Mouse (Mus musculus) megakaryocyte progenitor cell, adult 5-6 weeks (primary cell): ENCODE measurements around the gene Ttll13. TPM values are rescaled to one million over a fixed set of nuclear protein-coding genes. Genes with fewer than 3 reads are reported as not detected.

ENCODE experiments used
- ATAC-seq: replicated peaks from 2 replicates; pipeline ENCODE4 v1.8.0; 2016; ENCODE audit warnings: mild to moderate bottlenecking, moderate TSS enrichment, inconsistent platforms; ENCODE audit not compliant: poor library complexity
- total RNA-seq, 2 experiments: library from RNA; stranded (forward) in 1 of 2; stranded (reverse) in 1 of 2; fragments of 157-497, 149-512 nt in 1 of 2; fragments of 200-1000 nt in 1 of 2; gene quantifications; 2 replicates each; pipeline versions ENCODE4 v1.2.3 to v1.2.4; 2015 to 2017

Gene Ttll13
- total RNA-seq, 2 experiments from 2014 or later = not detected

- no peak for ATAC-seq
Observed at GRCm38 (mm10) chr7:80213604-80214003, 32.6 kb upstream of the Ttll13 start.

GRCm38 (mm10) chr7:80214459-80214858, 31.7 kb upstream of the Ttll13 start:
- ATAC-seq = no peak

DNA sequence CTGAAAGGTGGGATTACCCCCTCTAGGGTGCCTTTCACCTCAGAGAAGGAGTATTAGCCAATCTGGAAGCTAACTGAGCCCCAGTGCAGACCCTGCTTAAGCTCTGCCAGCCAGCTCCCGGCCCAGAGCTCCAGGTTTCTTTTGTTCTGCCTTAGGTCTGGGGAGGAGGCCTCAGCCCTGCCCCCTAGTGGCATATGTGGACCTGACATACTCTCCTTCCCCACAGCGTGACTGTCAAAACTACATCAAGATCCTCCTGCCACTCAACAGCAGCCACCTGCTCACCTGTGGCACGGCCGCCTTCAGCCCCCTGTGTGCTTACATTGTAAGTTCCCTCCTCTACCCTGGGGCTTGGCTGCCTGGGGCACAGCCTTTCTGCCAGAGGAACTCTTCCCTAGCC, 30.8 kb upstream of the Ttll13 start:
- peak; percentile 92 for ATAC-seq

- no peak for ATAC-seq
Observed at GRCm38 (mm10) chr7:80216566-80216965, 29.6 kb upstream of the Ttll13 start.

DNA sequence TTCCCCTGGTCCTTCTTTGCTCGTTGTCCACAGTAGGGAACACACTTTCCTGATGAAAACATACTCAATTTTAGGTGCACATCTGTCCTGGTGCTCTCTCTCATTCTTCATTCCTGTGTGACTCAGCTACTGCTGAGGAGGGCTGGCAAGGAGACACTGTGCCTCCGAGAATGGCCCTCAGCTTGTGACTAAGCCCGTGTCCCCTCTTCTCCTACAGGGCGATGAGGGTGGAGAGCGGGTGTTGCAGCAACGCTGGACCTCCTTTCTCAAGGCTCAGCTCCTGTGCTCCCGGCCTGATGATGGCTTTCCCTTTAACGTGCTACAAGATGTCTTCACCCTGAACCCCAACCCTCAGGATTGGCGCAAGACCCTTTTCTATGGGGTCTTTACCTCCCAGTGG, 27.5 kb upstream of the Ttll13 start:
- ATAC-seq = no peak

GRCm38 (mm10) chr7:80220237-80220797, 25.9 kb upstream of the Ttll13 start:
- ATAC-seq = no peak

- no peak for ATAC-seq
Observed at GRCm38 (mm10) chr7:80221179-80221750, 24.9 kb upstream of the Ttll13 start.

DNA sequence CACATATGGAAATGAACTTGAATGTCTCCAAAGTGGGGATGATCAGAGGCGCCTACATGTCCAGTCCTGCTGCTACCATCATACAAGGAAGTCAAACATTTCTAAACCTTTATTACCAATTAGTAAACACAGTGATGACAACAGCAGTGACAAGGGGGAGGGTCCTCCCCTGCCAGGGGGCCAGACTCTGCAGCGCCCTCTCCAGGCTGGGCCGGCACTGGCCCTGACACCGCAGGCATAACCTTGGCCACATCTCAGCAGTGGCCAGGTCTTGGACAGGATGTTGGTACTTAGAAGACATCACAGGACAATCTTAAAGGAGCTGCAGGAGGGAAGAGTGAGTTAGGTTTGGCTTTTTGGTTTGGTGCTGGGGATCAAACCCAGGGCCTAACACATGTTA, 19.1 kb upstream of the Ttll13 start:
- ATAC-seq = no peak

- ATAC-seq = no peak
Observed at GRCm38 (mm10) chr7:80230196-80230595, 16.0 kb upstream of the Ttll13 start.

DNA sequence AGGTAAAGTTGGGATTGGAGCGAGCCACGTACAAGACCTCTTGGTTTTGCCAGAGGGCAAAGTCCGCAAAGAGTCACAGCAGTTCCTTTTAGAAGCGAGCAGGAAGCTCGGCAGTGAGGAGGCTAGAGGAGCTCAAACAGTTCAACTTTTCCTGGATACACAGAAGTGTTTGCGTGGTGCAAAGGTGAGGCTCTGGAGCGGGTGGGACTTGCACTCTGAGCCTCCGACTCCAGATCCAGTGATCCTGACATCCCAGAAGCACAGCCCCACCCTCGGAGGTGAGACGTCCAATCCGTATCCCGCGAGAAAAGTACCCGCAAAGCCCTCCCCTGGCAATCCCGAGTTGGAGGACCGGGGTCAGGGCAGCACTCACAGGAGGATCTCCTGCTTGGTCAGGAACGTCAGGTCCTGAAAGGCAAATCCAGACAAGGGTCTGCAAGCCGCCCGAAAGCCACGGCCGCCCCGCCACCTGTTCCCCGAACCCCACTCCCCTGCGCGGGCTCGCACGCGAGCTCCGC, 14.1 kb upstream of the Ttll13 start:
- no peak for ATAC-seq

- peak; percentile 92 for ATAC-seq
Observed at GRCm38 (mm10) chr7:80232489-80233029, 13.6 kb upstream of the Ttll13 start, which contains the start of the genes Cib1 and Gdpgp1. Gene Cib1 (minus strand): TSS chr7:80232813. Gene Gdpgp1 (plus strand): TSS chr7:80232865.

DNA sequence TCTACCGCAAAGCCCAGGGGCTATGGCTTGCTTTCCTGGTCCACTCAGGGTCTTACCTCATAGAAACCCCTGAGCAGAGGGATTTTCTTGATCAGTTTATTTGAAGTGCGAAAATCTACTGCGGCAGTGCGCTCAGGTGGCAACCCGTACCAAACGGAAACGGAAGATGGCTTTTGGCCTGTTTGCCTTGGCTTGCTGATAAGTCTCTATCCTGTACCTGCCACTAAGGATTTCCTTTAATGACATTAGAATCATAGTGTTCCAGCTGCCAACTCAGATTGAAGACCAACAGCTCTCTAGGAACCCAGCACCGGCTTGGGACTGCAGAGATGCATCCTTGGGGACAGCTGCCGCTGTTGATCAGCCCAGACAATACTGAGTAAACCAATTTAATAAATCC, 12.4 kb upstream of the Ttll13 start:
- ATAC-seq = no peak

DNA sequence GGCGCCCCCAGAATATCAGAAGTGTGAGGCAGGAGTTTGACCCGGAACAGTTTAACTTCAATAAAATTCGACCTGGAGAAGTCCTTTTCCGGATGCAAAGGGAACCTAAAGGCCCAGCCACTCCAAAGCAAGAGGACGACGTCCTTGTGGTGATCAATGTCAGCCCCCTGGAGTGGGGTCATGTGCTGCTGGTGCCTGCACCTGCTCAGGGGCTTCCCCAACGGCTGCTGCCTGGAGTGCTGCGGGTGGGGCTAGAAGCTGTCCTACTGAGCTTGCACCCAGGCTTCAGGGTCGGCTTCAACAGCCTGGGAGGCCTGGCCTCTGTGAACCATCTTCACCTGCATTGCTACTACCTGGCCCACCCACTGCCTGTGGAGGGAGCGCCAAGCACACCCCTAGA, 7.6 kb upstream of the Ttll13 start:
- no peak for ATAC-seq

DNA sequence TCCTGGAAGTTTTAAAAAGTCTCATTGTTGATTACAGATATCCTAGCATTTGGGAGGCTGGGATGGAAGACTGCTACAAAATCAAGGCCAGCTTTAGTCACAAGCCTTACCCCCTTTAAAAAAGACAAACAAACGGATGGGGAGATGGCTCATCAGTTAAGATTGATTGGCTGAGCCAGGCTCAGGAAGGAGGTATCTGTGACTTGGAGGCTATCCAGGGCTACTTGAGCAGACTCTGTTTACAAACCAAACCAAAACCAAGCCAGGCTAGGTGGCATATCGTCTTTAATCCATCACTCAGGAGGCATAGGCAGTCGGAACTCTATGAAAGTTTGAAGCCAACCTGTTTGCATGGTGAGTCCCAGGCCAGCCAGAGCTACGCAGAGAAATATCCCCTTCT, 4.5 kb upstream of the Ttll13 start:
- no peak for ATAC-seq

DNA sequence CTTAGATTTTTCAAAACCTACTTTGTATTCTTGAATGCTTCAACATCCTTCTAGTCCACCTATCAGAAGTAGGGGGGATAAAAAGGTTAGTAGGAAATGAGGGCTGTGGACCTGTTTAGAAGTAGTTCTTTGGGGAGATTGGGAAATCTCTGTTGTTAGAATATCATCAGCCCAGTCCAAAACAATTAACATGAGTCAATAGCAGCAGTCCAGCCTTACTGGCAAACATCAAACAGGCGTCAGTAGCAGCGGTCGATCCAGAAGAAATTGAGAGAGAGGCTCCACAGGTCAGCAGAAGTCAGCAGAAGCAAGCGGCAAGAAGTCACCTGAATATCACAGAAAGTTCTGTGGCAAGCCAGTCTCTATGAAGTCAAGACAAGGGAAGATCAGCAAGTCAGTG, 1.3 kb upstream of the Ttll13 start:
- no peak for ATAC-seq

GRCm38 (mm10) chr7:80246859-80247258, 683 bp downstream of the Ttll13 start:
- ATAC-seq = no peak

- no peak for ATAC-seq
Observed at GRCm38 (mm10) chr7:80252437-80252836, 6.3 kb downstream of the Ttll13 start.

- peak; percentile 54 for ATAC-seq
Observed at GRCm38 (mm10) chr7:80252886-80253285, 6.7 kb downstream of the Ttll13 start.

DNA sequence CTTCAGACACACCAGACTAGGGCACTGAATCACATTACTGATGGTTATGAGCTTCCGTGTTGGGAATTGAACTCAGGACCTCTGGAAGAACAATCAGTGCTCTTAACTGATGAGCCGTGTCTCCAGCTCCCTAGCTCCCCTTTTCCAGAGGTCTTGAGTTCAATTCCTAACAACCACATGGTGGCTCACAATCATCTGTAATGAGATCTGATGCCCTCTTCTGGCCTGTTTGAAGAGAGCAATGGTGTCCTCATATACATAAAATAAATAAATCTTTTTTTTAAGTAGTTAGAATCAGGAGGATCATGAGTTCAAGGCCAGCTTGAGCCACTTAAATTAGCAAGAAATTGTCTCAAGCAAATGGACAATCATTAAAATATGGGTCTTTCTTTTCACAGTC, 9.8 kb downstream of the Ttll13 start:
- ATAC-seq = no peak

DNA sequence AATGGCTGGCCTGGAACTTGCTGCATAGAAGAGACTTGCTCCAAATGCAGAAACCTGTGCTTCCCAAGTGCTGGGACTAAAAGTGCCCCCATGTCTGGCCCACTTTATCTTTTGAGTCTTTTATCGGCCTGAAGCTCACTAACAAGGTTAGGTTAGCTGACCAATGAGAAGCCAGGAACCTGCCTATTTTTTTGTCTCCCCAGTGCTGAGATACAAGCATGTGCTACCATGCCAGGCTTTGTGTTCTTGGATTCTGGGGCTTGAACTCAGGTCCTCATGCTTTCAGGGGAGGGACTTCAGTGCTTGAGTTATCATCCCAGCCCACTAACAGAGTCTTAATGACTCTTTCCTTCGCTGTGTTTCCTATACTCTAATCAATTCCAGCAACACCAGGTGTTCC, 11.5 kb downstream of the Ttll13 start:
- ATAC-seq = no peak

DNA sequence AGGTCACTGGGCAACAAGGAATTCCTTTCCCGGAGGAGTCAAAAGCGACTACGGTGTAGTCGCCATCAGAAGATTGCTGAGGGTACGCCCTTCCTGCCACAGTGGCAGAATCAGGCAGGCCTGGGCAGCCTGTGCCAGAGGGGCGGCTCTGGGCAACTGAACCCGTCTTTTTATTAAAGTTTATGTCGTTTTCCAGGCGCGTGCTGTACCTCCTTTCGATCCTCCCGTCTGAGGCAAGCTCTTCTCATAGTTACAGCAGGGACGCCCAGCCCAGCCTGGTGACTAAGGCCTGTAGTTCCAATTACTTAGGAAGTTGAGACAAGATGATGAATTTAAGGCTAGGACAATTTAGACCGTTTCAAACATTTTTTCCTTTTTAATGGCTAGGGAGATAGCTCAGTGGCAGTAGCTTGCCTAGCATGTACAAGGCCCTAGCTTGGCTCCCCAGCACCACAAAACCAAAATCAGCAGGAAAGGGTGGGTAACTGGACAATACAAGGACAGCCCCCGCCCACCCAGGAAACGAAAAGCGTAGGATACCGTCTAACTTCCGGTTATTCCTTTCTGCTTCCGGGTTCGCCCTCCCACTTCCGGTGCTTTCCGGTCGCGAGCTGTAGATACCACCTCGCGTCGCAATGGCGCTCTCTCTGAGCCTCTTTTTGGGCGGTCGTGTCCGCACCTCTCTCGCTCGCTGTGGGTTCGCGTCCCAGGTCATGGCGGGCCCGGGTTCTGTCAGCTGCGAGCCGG, 14.6 kb downstream of the Ttll13 start, which contains the start of gene Ngrn:
Gene Ngrn, plus strand, starts transcription at position 591 of the 747 bp plus-strand sequence.
- ATAC-seq = peak; percentile 95
